In genomic region chr9:46704151-46704905, GRCm38 (mm10) we compare ENCODE assay signal across 13 mouse cellular contexts.
DNase-seq lines count a peak whose midpoint lies in the region; ATAC-seq and TF ChIP-seq lines count a peak whose summit lies in the region.
"Had no signal": no experiment of that assay in that cellular context is flagged by ENCODE, and none has a peak within 500 bp of the region (broad histone marks: within the 10 kb centered on the region; RNA-seq: fewer than 3 reads in every experiment).

No protein-coding gene starts in this region.

- 49% methylated on average over 10 of the region's 10 CpGs for WGBS in forebrain, embryonic 13.5 days

- no peaks in the 10 kb centered on the region for H3K9me3 ChIP-seq in forebrain, embryonic 13.5 days (replicated peaks)
- H3K9me3 ChIP-seq: hindbrain, embryonic 12.5 days; liver, embryonic 15.5 days had no signal

- no peaks in the 10 kb centered on the region for H3K27me3 ChIP-seq in forebrain, embryonic 13.5 days
- H3K27me3 ChIP-seq: hindbrain, embryonic 12.5 days; liver, embryonic 15.5 days had no signal

- H3K36me3 ChIP-seq in forebrain, embryonic 13.5 days (ENCODE audit: poor library complexity, severe bottlenecking) = no peaks in the 10 kb centered on the region
- H3K36me3 ChIP-seq: hindbrain, embryonic 12.5 days; liver, embryonic 15.5 days had no signal

- peak; percentile 15 to 32 for DNase-seq in layer of hippocampus, adult 2 months (ENCODE audit: low spot score in 2 of 2)
- no peak for DNase-seq in layer of hippocampus, adult 9-10 months (ENCODE audit: low spot score)
- peak; percentile 54 for DNase-seq in retina, postnatal 1 day
- DNase-seq in retina, embryonic 14.5 days (ENCODE audit: low spot score) = no peak
- DNase-seq in right cerebral cortex, postnatal 36 days (ENCODE audit: low spot score in 2 of 2) = peak; percentile 52 to 69
- DNase-seq in heart, postnatal 14 days = no peak
- DNase-seq: cerebellum, adult 8-10 months; kidney, adult 2 months had no signal

- no peak overlapping the region for H3K4me2 ChIP-seq in forebrain, embryonic 13.5 days
- H3K4me2 ChIP-seq: heart, embryonic 11.5 days; hindbrain, embryonic 12.5 days; liver, embryonic 15.5 days had no signal

- peaks cover 36% of the 10 kb centered on the region for H3K4me1 ChIP-seq in forebrain, embryonic 13.5 days
- H3K4me1 ChIP-seq: liver, embryonic 15.5 days had no signal

- no peak for TF ChIP-seq CTCF in layer of hippocampus, adult 2 months (conservative IDR thresholded peaks at IDR 0.05)

- ATAC-seq in forebrain, embryonic 13.5 days = no peak

- H3K27ac ChIP-seq in layer of hippocampus, adult 2 months = peak overlapping the region; percentile 78
- peak overlapping the region; percentile 79 for H3K27ac ChIP-seq in forebrain, embryonic 13.5 days
- H3K27ac ChIP-seq: liver, embryonic 15.5 days; macrophage had no signal

- intact Hi-C loops in heart, postnatal 14 days (cut with DNase I) = no loop called here

- H3K4me3 ChIP-seq in layer of hippocampus, adult 2 months = no peak overlapping the region
- H3K4me3 ChIP-seq in forebrain, embryonic 13.5 days = no peak overlapping the region
- H3K4me3 ChIP-seq: hindbrain, embryonic 12.5 days; liver, embryonic 15.5 days had no signal

- no peak overlapping the region for H3K9ac ChIP-seq in forebrain, embryonic 13.5 days
- H3K9ac ChIP-seq: hindbrain, embryonic 12.5 days; liver, embryonic 15.5 days had no signal

Comparison
In these comparisons a context has a peak if more than half of its experiments do, and no peak if none do; other contexts are left out.
1. DNase-seq: peak in layer of hippocampus, adult 2 months (2 of 2), retina, postnatal 1 day (single experiment) and right cerebral cortex, postnatal 36 days (2 of 2); none in layer of hippocampus, adult 9-10 months (single experiment), retina, embryonic 14.5 days (single experiment) and heart, postnatal 14 days (0 of 2).